8 mouse cellular contexts compared by ENCODE assay signal in genomic region chr5:117413507-117414501, GRCm38 (mm10). TPM values are rescaled to one million over a fixed set of nuclear protein-coding genes. Genes with fewer than 3 reads are reported as not detected.
A peak's percentile ranks its signal among the peaks of the same experiment; 100 is the strongest.
DNase-seq lines count a peak whose midpoint lies in the region; ATAC-seq and TF ChIP-seq lines count a peak whose summit lies in the region.

Gene Ksr2 (plus strand): TSS chr5:117414000.

- H3K4me1 ChIP-seq in embryonic facial prominence, embryonic 10.5 days = peaks cover 22% of the 10 kb centered on the region
- H3K4me1 ChIP-seq in hindbrain, embryonic 10.5 days (replicated peaks) = peaks cover 23% of the 10 kb centered on the region
- H3K4me1 ChIP-seq in lung, adult 2 months (ENCODE audit: control insufficient read depth, insufficient read depth, low read length) = no peaks in the 10 kb centered on the region

- H3K4me3 ChIP-seq in embryonic facial prominence, embryonic 10.5 days = peak within 1 kb of the TSS; percentile 80
- H3K4me3 ChIP-seq in hindbrain, embryonic 10.5 days = peak within 1 kb of the TSS; percentile 87
- H3K4me3 ChIP-seq in lung, adult 2 months (replicated peaks; ENCODE audit: extremely low read depth, low read depth, low read length) = peak within 1 kb of the TSS; percentile 1

- H3K27me3 ChIP-seq in embryonic facial prominence, embryonic 10.5 days (replicated peaks; ENCODE audit: low read depth, poor library complexity, severe bottlenecking) = peaks cover 87% of the 10 kb centered on the region
- peaks cover 72% of the 10 kb centered on the region for H3K27me3 ChIP-seq in hindbrain, embryonic 10.5 days (ENCODE audit: insufficient read depth, poor library complexity, severe bottlenecking)

- no peak for TF ChIP-seq CTCF in lung, adult 2 months (IDR thresholded peaks at IDR 0.05; ENCODE audit: insufficient read depth, low read length)

- peak; percentile 71 for ATAC-seq in CD4-positive, CD25-positive, alpha-beta regulatory T cell, adult 4 months

- WGBS in embryonic facial prominence, embryonic 10.5 days = under 1% methylated on average over 89 of the region's 89 CpGs
- WGBS in hindbrain, embryonic 10.5 days = under 1% methylated on average over 89 of the region's 89 CpGs
- WGBS in lung, adult 2 months = 2% methylated on average over 88 of the region's 89 CpGs

- TF ChIP-seq POLR2A in lung, adult 2 months (IDR thresholded peaks at IDR 0.05; ENCODE audit: borderline replicate concordance, extremely low read depth, low read depth, low read length) = no peak

- no peaks in the 10 kb centered on the region for H3K9me3 ChIP-seq in embryonic facial prominence, embryonic 10.5 days
- no peaks in the 10 kb centered on the region for H3K9me3 ChIP-seq in hindbrain, embryonic 10.5 days

- DNase-seq in adrenal gland, adult 2 months = peak; percentile 40
- peak; percentile 76 for DNase-seq in embryonic facial prominence, embryonic 10.5 days (ENCODE audit: low spot score)
- peak; percentile 85 for DNase-seq in hindbrain, embryonic 10.5 days (ENCODE audit: low spot score)
- DNase-seq in layer of hippocampus, adult 9-11 months = peak; percentile 72
- DNase-seq in lung, adult 2 months = peak; percentile 29
- DNase-seq in retina, embryonic 14.5 days (ENCODE audit: low spot score) = peak; percentile 80
- DNase-seq in urinary bladder, postnatal 36 days (ENCODE audit: low spot score in 2 of 2) = peak; percentile 26 to 28

- peak within 1 kb of the TSS; percentile 83 for H3K27ac ChIP-seq in embryonic facial prominence, embryonic 10.5 days (replicated peaks)
- H3K27ac ChIP-seq in hindbrain, embryonic 10.5 days = peak within 1 kb of the TSS; percentile 92

- no peaks in the 10 kb centered on the region for H3K36me3 ChIP-seq in embryonic facial prominence, embryonic 10.5 days (replicated peaks)
- no peaks in the 10 kb centered on the region for H3K36me3 ChIP-seq in hindbrain, embryonic 10.5 days

RNA-seq across cellular contexts. Expression of gene Ksr2, which starts in this region (rescaled TPM):
- polyA plus RNA-seq in CD4-positive, CD25-positive, alpha-beta regulatory T cell, adult 4 months (2017; shearing (Covaris generic)) = under 1 TPM; 0.79 to 0.99 TPM
- 1 to 10 TPM; 3.8 to 5.1 TPM for total RNA-seq in adrenal gland, adult 2 months (2021)
- polyA plus RNA-seq in adrenal gland, adult 2 months (2012; rRNA removed) = 0.46 and 0.92 TPM in 2 replicates
- 0.24 and 0.32 TPM in 2 replicates for polyA plus RNA-seq in embryonic facial prominence, embryonic 10.5 days (2016; fragmentation: Nextera tagmentation; extraction: Ambion mirVana)
- 0.92 and 2.1 TPM in 2 replicates for polyA plus RNA-seq in hindbrain, embryonic 10.5 days (2016; fragmentation: Nextera tagmentation; extraction: Ambion mirVana)
- polyA plus RNA-seq in lung, adult 2 months (2012; rRNA removed) = 0.02 and 0.06 TPM in 2 replicates

Comparison
In these comparisons a context has a peak if more than half of its experiments do, and no peak if none do; other contexts are left out.
1. Peak in every context shown above with its lines: DNase-seq, ATAC-seq, H3K4me3 ChIP-seq and H3K27ac ChIP-seq.
2. Peak in ATAC-seq in CD4-positive, CD25-positive, alpha-beta regulatory T cell, adult 4 months; RNA of the gene not detected or under 1 TPM.
3. Peak in DNase-seq, H3K4me3 ChIP-seq and H3K27ac ChIP-seq in embryonic facial prominence, embryonic 10.5 days; RNA of the gene not detected or under 1 TPM.
4. Peak in DNase-seq and H3K4me3 ChIP-seq in lung, adult 2 months; RNA of the gene not detected or under 1 TPM.
5. DNase-seq: peak in every context shown above with its lines; median percentile 85 in hindbrain, embryonic 10.5 days; 80 in retina, embryonic 14.5 days; 76 in embryonic facial prominence, embryonic 10.5 days; 72 in layer of hippocampus, adult 9-11 months; 40 in adrenal gland, adult 2 months; 29 in lung, adult 2 months; 27 in urinary bladder, postnatal 36 days.
6. H3K4me3 ChIP-seq: peak in every context shown above with its lines; median percentile 87 in hindbrain, embryonic 10.5 days; 80 in embryonic facial prominence, embryonic 10.5 days; 1 in lung, adult 2 months.